Mouse (Mus musculus) CH12.LX (cell line): Measurements from ENCODE around the gene Usp12. TPM values are rescaled to one million over a fixed set of nuclear protein-coding genes. Genes with fewer than 3 reads are reported as not detected.

ENCODE experiments used
- DNase-seq: peaks from one replicate; pipeline ENCODE4 v3.0.0-alpha.2; 2013; ENCODE audit errors: extremely low read depth
- H3K27ac ChIP-seq: 2 replicates; pipeline ENCODE4 v1.5.1; 2012; ENCODE audit warnings: low read depth, mild to moderate bottlenecking, control low read depth, moderate library complexity; ENCODE audit not compliant: insufficient read depth
- H3K27me3 ChIP-seq: replicated peaks from 2 replicates; pipeline ENCODE3; 2012; ENCODE audit warnings: inconsistent platforms
- H3K36me3 ChIP-seq, 2 experiments: replicated peaks in 1 of 2; 2 replicates each; pipeline versions ENCODE3 to v1.6.1; 2012; ENCODE audit warnings: inconsistent platforms in 1 of 2, low read length in 1 of 2, mild to moderate bottlenecking in 1 of 2, mixed read lengths in 1 of 2, moderate library complexity in 1 of 2; ENCODE audit not compliant: control insufficient read depth in 1 of 2, insufficient read depth in 1 of 2
- H3K4me1 ChIP-seq, 2 experiments: 2 replicates each; pipeline ENCODE4 v1.6.1; 2012; ENCODE audit warnings: inconsistent platforms in 1 of 2, moderate library complexity in 1 of 2; ENCODE audit not compliant: insufficient read depth in 2 of 2, control insufficient read depth in 1 of 2
- H3K4me2 ChIP-seq: 2 replicates; pipeline ENCODE4 v1.6.1; 2012; ENCODE audit warnings: low read depth, mild to moderate bottlenecking, control low read depth; ENCODE audit not compliant: poor library complexity, insufficient read depth, severe bottlenecking
- H3K4me3 ChIP-seq, 3 experiments: fragments of 150-350 bp in 1 of 3; sonication (generic) in 1 of 3; replicated peaks in 1 of 3; 2 replicates each; pipeline versions ENCODE3 to v1.5.1; 2011 to 2012; ENCODE audit warnings: low read depth in 2 of 3, low read length in 2 of 3, mild to moderate bottlenecking in 2 of 3, moderate library complexity in 2 of 3, control low read depth in 1 of 3, improper control_type of control experiment in 1 of 3, inconsistent platforms in 1 of 3, mixed read lengths in 1 of 3; ENCODE audit not compliant: poor library complexity in 1 of 3
- H3K79me2 ChIP-seq: replicated peaks from 2 replicates; pipeline ENCODE4 v1.6.1; 2012; ENCODE audit warnings: mild to moderate bottlenecking, moderate library complexity; ENCODE audit not compliant: control insufficient read depth, poor library complexity, insufficient read depth, severe bottlenecking; ENCODE audit errors: extremely low read depth
- H3K9ac ChIP-seq: 2 replicates; pipeline ENCODE4 v1.6.1; 2012; ENCODE audit warnings: low read depth, mild to moderate bottlenecking, control low read depth, moderate library complexity; ENCODE audit not compliant: insufficient read depth
- H3K9me3 ChIP-seq: replicated peaks from 2 replicates; pipeline ENCODE3; 2012; ENCODE audit warnings: low read length, inconsistent platforms, mixed read lengths
- ELF1 ChIP-seq: IDR thresholded peaks from 2 replicates; pipeline ENCODE4 v1.6.1; 2014; ENCODE audit warnings: low read depth, mild to moderate bottlenecking, inconsistent platforms, low read length, improper control_type of control experiment
- ETS1 ChIP-seq: conservative IDR thresholded peaks from 2 replicates; pipeline ENCODE4 v1.6.1; 2012; ENCODE audit warnings: low read depth, mild to moderate bottlenecking, inconsistent platforms, low read length, improper control_type of control experiment, moderate library complexity
- GABPA ChIP-seq: IDR thresholded peaks from 2 replicates; pipeline ENCODE4 v1.6.1; 2012; ENCODE audit warnings: low read depth, low read length, improper control_type of control experiment, inconsistent platforms; ENCODE audit not compliant: insufficient replicate concordance
- IRF4 ChIP-seq: IDR thresholded peaks from 2 replicates; pipeline ENCODE4 v1.6.1; 2014; ENCODE audit warnings: low read depth, mild to moderate bottlenecking, inconsistent platforms, low read length, improper control_type of control experiment
- JUND ChIP-seq: conservative IDR thresholded peaks from 2 replicates; pipeline ENCODE4 v1.6.1; 2011; ENCODE audit warnings: low read depth, low read length, improper control_type of control experiment
- MAX ChIP-seq: IDR thresholded peaks from 2 replicates; pipeline ENCODE4 v1.6.1; 2011; ENCODE audit warnings: low read length, improper control_type of control experiment
- MYC ChIP-seq: IDR thresholded peaks from 2 replicates; pipeline ENCODE4 v1.6.1; 2011; ENCODE audit warnings: low read depth, mild to moderate bottlenecking, improper control_type of control experiment, low read length
- NRF1 ChIP-seq: IDR thresholded peaks from 2 replicates; pipeline ENCODE4 v1.6.1; 2014; ENCODE audit warnings: low read depth, mild to moderate bottlenecking, inconsistent platforms, low read length, improper control_type of control experiment, moderate library complexity
- POLR2AphosphoS2 ChIP-seq: IDR thresholded peaks from 2 replicates; pipeline ENCODE4 v1.6.1; 2011; ENCODE audit warnings: low read depth, low read length, improper control_type of control experiment
- RCOR1 ChIP-seq: conservative IDR thresholded peaks from 2 replicates; pipeline ENCODE4 v1.6.1; 2012; ENCODE audit warnings: low read depth, mild to moderate bottlenecking, inconsistent platforms, low read length, improper control_type of control experiment
- SIN3A ChIP-seq: IDR thresholded peaks from 2 replicates; pipeline ENCODE4 v1.6.1; 2012; ENCODE audit warnings: low read length, improper control_type of control experiment, inconsistent platforms
- TBP ChIP-seq: conservative IDR thresholded peaks from 2 replicates; pipeline ENCODE4 v1.6.1; 2011; ENCODE audit warnings: low read depth, low read length, improper control_type of control experiment
- UBTF ChIP-seq: IDR thresholded peaks from 2 replicates; pipeline ENCODE4 v1.6.1; 2012; ENCODE audit warnings: low read depth, mild to moderate bottlenecking, inconsistent platforms, low read length, improper control_type of control experiment, moderate library complexity
- USF1 ChIP-seq: IDR thresholded peaks from 2 replicates; pipeline ENCODE4 v1.6.1; 2014; ENCODE audit warnings: low read depth, mild to moderate bottlenecking, inconsistent platforms, low read length, improper control_type of control experiment
- ZC3H11A ChIP-seq: IDR thresholded peaks from 2 replicates; pipeline ENCODE4 v1.6.1; 2012; ENCODE audit warnings: low read depth, mild to moderate bottlenecking, inconsistent platforms, low read length, improper control_type of control experiment
- ZNF384 ChIP-seq: IDR thresholded peaks from 2 replicates; pipeline ENCODE4 v1.6.1; 2012; ENCODE audit warnings: low read depth, low read length, improper control_type of control experiment, inconsistent platforms
- dilution Hi-C: fragments of 300-500 bp; cut with MboI; formaldehyde crosslinking; loops from 2 replicates; pipeline ENCODE4 v1.14.3; 2020; ENCODE audit warnings: low sequenced_read_pairs; ENCODE audit not compliant: extremely low pct_unique_long_range_greater_than_20kb, extremely low pct_ligation_motif_present
- in situ Hi-C: fragments of 300-500 bp; cut with MboI; formaldehyde crosslinking; loops from 3 replicates; pipeline ENCODE4 v1.14.3; 2019; ENCODE audit warnings: low sequenced_read_pairs, low pct_ligation_motif_present, low pct_unique_long_range_greater_than_20kb, mixed read lengths
- polyA plus RNA-seq: library from polyadenylated mRNA; unstranded; fragments of >175 nt; gene quantifications from 2 replicates; pipeline ENCODE4 v1.2.1, GENCODE M21; 2012; ENCODE audit warnings: low read depth; ENCODE audit not compliant: insufficient read length
- total RNA-seq, 2 experiments: library from RNA; depleted of rRNA; stranded (reverse); fragments of 300-350 nt in 1 of 2; fragments of >200 nt in 1 of 2; gene quantifications; 2 replicates each; pipeline ENCODE4 v1.2.3; 2012 to 2014

Usp12 gene
- total and polyA plus RNA-seq, 3 experiments: 7.8 to 17.8 (median 10.1) TPM

DNA sequence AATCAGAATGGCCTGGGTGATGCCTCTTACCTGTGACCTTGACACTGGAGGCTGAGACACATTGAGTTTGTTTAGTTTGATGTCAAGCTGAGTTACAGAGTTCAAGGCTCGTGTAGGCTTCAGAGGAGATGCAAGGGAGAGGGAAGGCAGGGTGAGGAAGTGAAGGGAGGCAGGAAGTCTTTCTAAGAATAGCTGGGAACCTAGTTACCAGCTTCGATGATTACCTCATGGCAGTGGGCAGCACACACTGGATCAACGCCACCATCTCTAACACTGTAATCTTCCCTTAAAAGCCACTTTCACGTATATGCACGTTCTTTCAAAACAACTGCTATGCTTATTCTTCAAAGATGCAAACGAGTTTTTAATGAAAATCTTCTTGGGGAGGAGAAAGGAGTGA lies 36.9 kb downstream of the Usp12 start:
- no peak overlapping the region for H3K27ac ChIP-seq
- H3K36me3 ChIP-seq: peaks cover 29 to 75% of the 10 kb centered on the region in 2 experiments
- dilution Hi-C loops: no loop called here
- no peak for DNase-seq
- no peaks in the 10 kb centered on the region for H3K9me3 ChIP-seq
- H3K27me3 ChIP-seq: no peaks in the 10 kb centered on the region
- no peaks in the 10 kb centered on the region for H3K4me1 ChIP-seq
- no peak overlapping the region for H3K4me3 ChIP-seq
- in situ Hi-C loops: no loop called here
- no peak overlapping the region for H3K9ac ChIP-seq
- H3K4me2 ChIP-seq: no peak overlapping the region
- no peaks in the 10 kb centered on the region for H3K79me2 ChIP-seq
- TF ChIP-seq POLR2AphosphoS2: no peak
- TF ChIP-seq USF1: no peak
- TF ChIP-seq UBTF: no peak
- TF ChIP-seq TBP: no peak
- TF ChIP-seq ELF1: no peak
- TF ChIP-seq SIN3A: no peak
- no peak for TF ChIP-seq ETS1
- no peak for TF ChIP-seq IRF4
- TF ChIP-seq JUND: no peak
- no peak for TF ChIP-seq RCOR1
- no peak for TF ChIP-seq MYC
- TF ChIP-seq NRF1: no peak
- no peak for TF ChIP-seq ZC3H11A

DNA sequence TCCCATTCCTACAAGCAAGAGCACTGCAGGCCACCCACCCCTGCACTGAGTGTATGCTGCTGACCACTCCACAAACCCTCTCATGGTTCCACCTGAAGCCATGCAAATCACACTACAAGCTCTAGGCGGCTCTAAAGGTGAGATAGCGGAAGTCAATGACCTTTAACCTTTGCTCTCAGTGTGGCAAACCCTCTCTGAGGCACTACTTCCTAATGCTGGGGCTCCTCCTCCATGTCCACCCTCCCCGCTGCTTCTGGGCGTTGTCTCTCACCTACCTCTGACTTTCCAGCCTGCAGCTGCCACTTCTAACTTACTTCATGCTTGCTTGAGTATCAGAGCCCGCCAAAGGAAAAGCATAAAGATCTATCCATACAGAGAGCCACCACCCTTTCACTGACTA lies 37.5 kb downstream of the Usp12 start:
- dilution Hi-C loops: no loop called here
- Histone ChIP-seq H3K4me2 (no peak overlapping the region), H3K27ac (no peak overlapping the region), H3K9me3 (no peaks in the 10 kb centered on the region), H3K9ac (no peak overlapping the region), H3K4me1 (no peaks in the 10 kb centered on the region), H3K36me3 (peaks cover 29 to 75% of the 10 kb centered on the region in 2 experiments), H3K27me3 (no peaks in the 10 kb centered on the region), H3K4me3 (no peak overlapping the region), H3K79me2 (no peaks in the 10 kb centered on the region)
- in situ Hi-C loops: no loop called here
- TF ChIP-seq TBP (no peak), ETS1 (no peak), GABPA (no peak), ZNF384 (no peak), MAX (no peak)
- no peak for DNase-seq
